Mouse (Mus musculus): ENCODE measurements around the gene BC080695. TPM values are rescaled to one million over a fixed set of nuclear protein-coding genes. Genes with fewer than 3 reads are reported as not detected.

Gene BC080695
- total RNA-seq (2023), result not detected

GRCm38 (mm10) chr4:143551400-143551799, at the start of gene BC080695, which contains the start of gene Gm13057:
Gene BC080695, plus strand, starts transcription at chr4:143551700.
Gene Gm13057, plus strand, starts transcription at chr4:143551709.

GRCm38 (mm10) chr4:143511043-143511442, 40.5 kb upstream of the BC080695 start, which contains the start of gene Gm13043:
Gene Gm13043, plus strand, starts transcription at chr4:143511343.

GRCm38 (mm10) chr4:143535654-143536053, 15.8 kb upstream of the BC080695 start, which contains the start of gene Gm13040:
Gene Gm13040, plus strand, starts transcription at chr4:143535954.

GRCm38 (mm10) chr4:143614703-143615102, 63.2 kb downstream of the BC080695 start, which contains the start of gene Gm13083:
Gene Gm13083, plus strand, starts transcription at chr4:143615003.

Other genes starting within 250 kb of the BC080695 start
- not detected for gene Lrrc38, start 201.9 kb upstream of the BC080695 start, total RNA-seq (2023)
- not detected for gene Pramel1, start 157.3 kb upstream of the BC080695 start, total RNA-seq (2023)
- gene Pramef8, start 139.3 kb upstream of the BC080695 start, total RNA-seq (2023), result 62.6 TPM
- not detected for gene Oog4, start 101.4 kb upstream of the BC080695 start, total RNA-seq (2023)
- not detected for gene Gm13043, start 40.4 kb upstream of the BC080695 start, total RNA-seq (2023)
- not detected for gene Gm13040, start 15.7 kb upstream of the BC080695 start, total RNA-seq (2023)
- gene Gm13057, start within 50 bp of the BC080695 start, total RNA-seq (2023), result not detected
- not detected for gene Gm13083, start 63.3 kb downstream of the BC080695 start, total RNA-seq (2023)
- gene Gm13088, start 105.5 kb downstream of the BC080695 start, total RNA-seq (2023), result not detected
- gene Gm13089, start 151.0 kb downstream of the BC080695 start, total RNA-seq (2023), result not detected
- not detected for gene Gm13078, start 167.8 kb downstream of the BC080695 start, total RNA-seq (2023)
- not detected for gene Gm13023, start 237.7 kb downstream of the BC080695 start, total RNA-seq (2023)

All from CD8-positive naive resting alpha-beta T cell, adult 57 days (primary cell).